Mouse (Mus musculus) forebrain, embryonic 13.5 days (tissue): ENCODE measurements around the gene Cenpt. TPM values are rescaled to one million over a fixed set of nuclear protein-coding genes. Genes with fewer than 3 reads are reported as not detected.
"Not testable (repeated sequence)": the region's sequence is repeated elsewhere in the genome, so short reads cannot be mapped to it uniquely, and the experiment has no call there.

ENCODE experiments used
- ATAC-seq: fragments of 200-750 bp; cut with Nextera tagmentation; 2 replicates; pipeline ENCODE4 v1.8.0; 2017
- H3K27ac ChIP-seq: fragments of 300-500 bp; sonication (generic); 2 replicates; pipeline ENCODE4 v1.5.1; 2015; ENCODE audit warnings: inconsistent platforms, mild to moderate bottlenecking, moderate library complexity
- H3K27me3 ChIP-seq: fragments of 300-500 bp; sonication (generic); 2 replicates; pipeline ENCODE4 v1.6.1; 2015; ENCODE audit warnings: mild to moderate bottlenecking, inconsistent platforms
- H3K36me3 ChIP-seq: fragments of 300-500 bp; sonication (generic); 2 replicates; pipeline ENCODE4 v1.6.1; 2015; ENCODE audit warnings: mild to moderate bottlenecking, inconsistent platforms; ENCODE audit not compliant: poor library complexity, severe bottlenecking
- H3K4me1 ChIP-seq: fragments of 300-500 bp; sonication (generic); 2 replicates; pipeline ENCODE4 v1.6.1; 2015; ENCODE audit warnings: inconsistent platforms
- H3K4me2 ChIP-seq: fragments of 300-500 bp; sonication (generic); 2 replicates; pipeline ENCODE4 v1.6.1; 2015; ENCODE audit warnings: inconsistent platforms, mild to moderate bottlenecking, moderate library complexity
- H3K4me3 ChIP-seq: fragments of 300-500 bp; sonication (generic); 2 replicates; pipeline ENCODE4 v1.5.1; 2015; ENCODE audit warnings: mild to moderate bottlenecking, inconsistent platforms
- H3K9ac ChIP-seq: fragments of 300-500 bp; sonication (generic); 2 replicates; pipeline ENCODE4 v1.6.1; 2015; ENCODE audit warnings: mild to moderate bottlenecking, inconsistent platforms
- H3K9me3 ChIP-seq: fragments of 300-500 bp; sonication (generic); replicated peaks from 2 replicates; pipeline ENCODE4 v1.6.1; 2016; ENCODE audit warnings: inconsistent platforms
- WGBS: fragments of 180-500 bp; shearing (Covaris S2); methylation state at CpG from one replicate; pipeline ENCODE4 v1.1.7; 2015; 5-methylcytosine and 5-hydroxymethylcytosine counted together
- polyA plus RNA-seq: library from polyadenylated mRNA; unstranded; fragments of >200 nt; fragmentation: Nextera tagmentation; extraction: Ambion mirVana; gene quantifications from 2 replicates; pipeline ENCODE4 v1.2.1, GENCODE M21; 2015

Cenpt gene
- polyA plus RNA-seq, 1 experiment from 2014 or later: 68.8 TPM

- H3K9me3 ChIP-seq: no peaks in the 10 kb centered on the region
- H3K36me3 ChIP-seq: peaks cover 29% of the 10 kb centered on the region
- H3K27ac ChIP-seq: peak overlapping the region; percentile 67
- peak; percentile 86 for ATAC-seq
- H3K27me3 ChIP-seq: no peaks in the 10 kb centered on the region
- peak overlapping the region; percentile 85 for H3K4me2 ChIP-seq
- H3K9ac ChIP-seq: peak overlapping the region; percentile 83
- WGBS: under 1% methylated on average over 34 of the region's 34 CpGs
- H3K4me1 ChIP-seq: peaks cover 25% of the 10 kb centered on the region
- H3K4me3 ChIP-seq: peak overlapping the region; percentile 63
Measured at GRCm38 (mm10) chr8:105851651-105852143, 1.4 kb downstream of the Cenpt start.

GRCm38 (mm10) chr8:105850611-105851010 is 2.5 kb downstream of the Cenpt start:
- Histone ChIP-seq H3K27me3 (no peaks in the 10 kb centered on the region), H3K9ac (peak overlapping the region; percentile 1; the same call in 1 of the 2 replicates), H3K4me2 (peak overlapping the region; percentile 51), H3K4me3 (peak overlapping the region; percentile 21), H3K4me1 (peaks cover 14% of the 10 kb centered on the region), H3K27ac (no peak overlapping the region), H3K36me3 (peaks cover 40% of the 10 kb centered on the region), H3K9me3 (no peaks in the 10 kb centered on the region)
- ATAC-seq: no peak
- 76% methylated on average over 7 of the region's 7 CpGs for WGBS

GRCm38 (mm10) chr8:105850014-105850413 is 3.1 kb downstream of the Cenpt start:
- no peak overlapping the region for H3K4me2 ChIP-seq
- H3K9ac ChIP-seq: peak overlapping the region; percentile 1; the same call in 1 of the 2 replicates
- no peaks in the 10 kb centered on the region for H3K27me3 ChIP-seq
- H3K36me3 ChIP-seq: peaks cover 46% of the 10 kb centered on the region
- 88% methylated on average over 4 of the region's 4 CpGs for WGBS
- no peak for ATAC-seq
- no peaks in the 10 kb centered on the region for H3K9me3 ChIP-seq
- peaks cover 11% of the 10 kb centered on the region for H3K4me1 ChIP-seq
- H3K4me3 ChIP-seq: no peak overlapping the region
- no peak overlapping the region for H3K27ac ChIP-seq

GRCm38 (mm10) chr8:105846678-105847077 is 6.4 kb downstream of the Cenpt start:
- H3K4me3 ChIP-seq: no peak overlapping the region
- H3K27me3 ChIP-seq: no peaks in the 10 kb centered on the region
- no peak for ATAC-seq
- H3K4me1 ChIP-seq: peaks cover 8% of the 10 kb centered on the region
- H3K27ac ChIP-seq: no peak overlapping the region
- no peak overlapping the region; the same call in 1 of the 2 replicates for H3K9ac ChIP-seq
- H3K4me2 ChIP-seq: no peak overlapping the region
- H3K9me3 ChIP-seq: no peaks in the 10 kb centered on the region
- WGBS: 95% methylated on average over 11 of the region's 11 CpGs
- H3K36me3 ChIP-seq: peaks cover 75% of the 10 kb centered on the region

GRCm38 (mm10) chr8:105839209-105839608 is 13.9 kb downstream of the Cenpt start:
- 92% methylated on average over 5 of the region's 5 CpGs for WGBS
- ATAC-seq: no peak
- no peak overlapping the region for H3K9ac ChIP-seq
- H3K4me1 ChIP-seq: no peaks in the 10 kb centered on the region
- no peaks in the 10 kb centered on the region for H3K27me3 ChIP-seq
- H3K4me3 ChIP-seq: no peak overlapping the region
- H3K27ac ChIP-seq: no peak overlapping the region
- peaks cover 29% of the 10 kb centered on the region for H3K36me3 ChIP-seq
- no peak overlapping the region for H3K4me2 ChIP-seq
- no peaks in the 10 kb centered on the region for H3K9me3 ChIP-seq

GRCm38 (mm10) chr8:105836991-105837390 is 16.1 kb downstream of the Cenpt start:
- Histone ChIP-seq H3K9me3 (no peaks in the 10 kb centered on the region), H3K27ac (no peak overlapping the region), H3K4me3 (no peak overlapping the region), H3K4me2 (no peak overlapping the region), H3K36me3 (peaks cover 12% of the 10 kb centered on the region; the same call in 1 of the 2 replicates), H3K4me1 (no peaks in the 10 kb centered on the region), H3K27me3 (no peaks in the 10 kb centered on the region), H3K9ac (no peak overlapping the region)
- no peak for ATAC-seq
- 91% methylated on average over 6 of the region's 6 CpGs for WGBS

GRCm38 (mm10) chr8:105835318-105835717 is 17.8 kb downstream of the Cenpt start:
- H3K36me3 ChIP-seq: no peaks in the 10 kb centered on the region
- no peaks in the 10 kb centered on the region for H3K4me1 ChIP-seq
- H3K9ac ChIP-seq: no peak overlapping the region
- H3K4me3 ChIP-seq: no peak overlapping the region
- no peak overlapping the region for H3K4me2 ChIP-seq
- no peak for ATAC-seq
- H3K27me3 ChIP-seq: no peaks in the 10 kb centered on the region
- WGBS: 32% methylated on average over 11 of the region's 11 CpGs
- H3K9me3 ChIP-seq: no peaks in the 10 kb centered on the region
- H3K27ac ChIP-seq: no peak overlapping the region

GRCm38 (mm10) chr8:105833740-105834139 is 19.3 kb downstream of the Cenpt start:
- ATAC-seq, H3K27ac ChIP-seq, H3K4me1 ChIP-seq, H3K9me3 ChIP-seq, H3K9ac ChIP-seq, H3K4me3 ChIP-seq, H3K4me2 ChIP-seq, H3K36me3 ChIP-seq, H3K27me3 ChIP-seq: not testable (repeated sequence)
- WGBS: 93% methylated on average over 2 of the region's 2 CpGs

GRCm38 (mm10) chr8:105826861-105827848 is 25.9 kb downstream of the Cenpt start, which contains the start of the genes Ranbp10 and Tsnaxip1:
Ranbp10 (minus strand) TSS chr8:105827350.
Tsnaxip1 (plus strand) TSS chr8:105827731.
- Histone ChIP-seq H3K4me3 (peak within 1 kb of the TSS; percentile 72), H3K9me3 (no peaks in the 10 kb centered on the region), H3K9ac (peak within 1 kb of the TSS; percentile 88), H3K27ac (peak within 1 kb of the TSS; percentile 54), H3K36me3 (peaks cover 26% of the 10 kb centered on the region), H3K4me2 (peak within 1 kb of the TSS; percentile 89), H3K4me1 (peaks cover 22% of the 10 kb centered on the region), H3K27me3 (no peaks in the 10 kb centered on the region)
- peak; percentile 99 for ATAC-seq
- WGBS: under 1% methylated on average over 52 of the region's 52 CpGs

- Histone ChIP-seq H3K4me2 (peak overlapping the region; percentile 89), H3K9me3 (no peaks in the 10 kb centered on the region), H3K36me3 (peaks cover 34% of the 10 kb centered on the region), H3K4me1 (peaks cover 22% of the 10 kb centered on the region), H3K4me3 (peak overlapping the region; percentile 72), H3K27me3 (no peaks in the 10 kb centered on the region), H3K27ac (0 out of 2 replicates have a peak overlapping the region, but pooled peaks have one; percentile 44), H3K9ac (peak overlapping the region; percentile 88)
- ATAC-seq: no peak
- 15% methylated on average over 4 of the region's 4 CpGs for WGBS
Measured at GRCm38 (mm10) chr8:105826379-105826778, 26.7 kb downstream of the Cenpt start.

GRCm38 (mm10) chr8:105825506-105825905 is 27.6 kb downstream of the Cenpt start:
- 87% methylated on average over 4 of the region's 4 CpGs for WGBS
- H3K4me1 ChIP-seq: peaks cover 22% of the 10 kb centered on the region
- peak overlapping the region; percentile 88; the same call in 1 of the 2 replicates for H3K9ac ChIP-seq
- peaks cover 42% of the 10 kb centered on the region for H3K36me3 ChIP-seq
- peak overlapping the region; percentile 72 for H3K4me3 ChIP-seq
- peak overlapping the region; percentile 89 for H3K4me2 ChIP-seq
- H3K9me3 ChIP-seq: no peaks in the 10 kb centered on the region
- no peaks in the 10 kb centered on the region for H3K27me3 ChIP-seq
- no peak for ATAC-seq
- no peak overlapping the region for H3K27ac ChIP-seq

GRCm38 (mm10) chr8:105820925-105821324 is 32.2 kb downstream of the Cenpt start:
- Histone ChIP-seq H3K36me3 (peaks cover 68% of the 10 kb centered on the region), H3K4me3 (no peak overlapping the region), H3K4me1 (peaks cover 11% of the 10 kb centered on the region), H3K27ac (no peak overlapping the region), H3K9me3 (no peaks in the 10 kb centered on the region), H3K4me2 (no peak overlapping the region), H3K9ac (no peak overlapping the region), H3K27me3 (no peaks in the 10 kb centered on the region)
- ATAC-seq: no peak
- 96% methylated on average over 1 of the region's 1 CpGs for WGBS
